Mouse (Mus musculus): Measurements from ENCODE around the gene Stip1. TPM values are rescaled to one million over a fixed set of nuclear protein-coding genes. Genes with fewer than 3 reads are reported as not detected.

The Stip1 gene
- polyA plus RNA-seq, 1 experiment from 2014 or later: 273 TPM

DNA sequence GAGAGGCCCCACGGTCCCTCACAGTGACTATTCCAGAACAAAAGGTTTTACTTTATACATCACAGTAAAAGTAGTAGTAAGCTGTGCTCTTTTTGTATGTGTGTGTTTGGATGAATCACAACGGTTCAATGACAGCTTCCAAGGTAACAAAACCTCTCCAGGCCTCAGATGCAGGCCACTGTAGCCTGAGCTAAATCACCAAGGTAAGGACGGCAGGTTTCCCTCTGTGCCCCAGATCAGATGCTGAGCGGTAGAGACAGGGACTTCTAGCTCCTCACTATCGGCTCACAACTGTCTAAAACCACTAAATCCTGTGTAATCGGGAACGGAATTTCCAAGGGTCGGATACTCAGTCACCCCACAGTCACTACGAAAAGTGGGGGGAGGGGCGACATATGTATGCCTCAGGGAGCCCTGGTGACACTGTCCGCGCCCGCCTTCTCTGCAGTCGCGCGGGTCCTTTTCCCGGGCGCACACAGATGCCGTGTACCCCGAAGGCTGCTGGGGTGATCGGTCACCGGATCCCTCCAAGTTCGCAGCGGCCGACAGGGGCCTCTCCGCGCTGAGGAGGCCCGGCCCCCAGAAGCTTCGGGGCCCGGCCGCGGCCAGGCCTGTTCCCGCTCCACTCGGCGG, 563 bp downstream of the Stip1 start:
- no peak for ATAC-seq

DNA sequence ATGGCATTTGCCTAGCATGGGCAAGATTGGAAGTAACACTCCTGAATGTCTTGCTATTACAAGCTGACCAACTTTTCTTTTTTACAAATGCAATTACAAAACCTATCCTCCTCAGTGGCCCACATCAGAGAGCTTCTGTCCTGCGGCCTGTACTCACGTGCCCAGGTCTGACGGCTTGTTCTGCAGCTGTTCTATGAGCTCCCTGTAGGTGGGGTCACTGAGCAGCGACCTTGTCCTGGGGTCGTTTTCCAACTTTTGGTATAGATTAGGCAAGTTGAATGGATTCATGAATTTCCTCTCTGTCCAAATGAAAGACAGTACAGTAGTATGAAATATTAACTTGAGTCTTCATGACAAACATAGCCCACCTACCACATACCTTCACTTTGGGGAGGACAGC, 5.8 kb downstream of the Stip1 start:
- Histone ChIP-seq H3K9ac (replicated peaks) (no peak overlapping the region), H3K4me1 (replicated peaks) (peaks cover 27% of the 10 kb centered on the region), H3K27ac (no peak overlapping the region), H3K36me3 (peaks cover 67% of the 10 kb centered on the region), H3K27me3 (no peaks in the 10 kb centered on the region), H3K4me2 (replicated peaks) (no peak overlapping the region), H3K4me3 (replicated peaks) (no peak overlapping the region), H3K9me3 (no peaks in the 10 kb centered on the region)
- no peak for ATAC-seq
- WGBS: 97% methylated on average over 5 of the region's 5 CpGs

More for the DNA sequence above, 563 bp downstream of the Stip1 start:
- H3K4me1 ChIP-seq (replicated peaks): peaks cover 33% of the 10 kb centered on the region
- peaks cover 16% of the 10 kb centered on the region for H3K36me3 ChIP-seq
- no peaks in the 10 kb centered on the region for H3K9me3 ChIP-seq
- H3K27me3 ChIP-seq: no peaks in the 10 kb centered on the region
- H3K4me3 ChIP-seq (replicated peaks): peak overlapping the region; percentile 95
- H3K27ac ChIP-seq: peak overlapping the region; percentile 92
- 2% methylated on average over 34 of the region's 35 CpGs for WGBS
- peak overlapping the region; percentile 96 for H3K9ac ChIP-seq (replicated peaks)
- peak overlapping the region; percentile 79 for H3K4me2 ChIP-seq (replicated peaks)

DNA sequence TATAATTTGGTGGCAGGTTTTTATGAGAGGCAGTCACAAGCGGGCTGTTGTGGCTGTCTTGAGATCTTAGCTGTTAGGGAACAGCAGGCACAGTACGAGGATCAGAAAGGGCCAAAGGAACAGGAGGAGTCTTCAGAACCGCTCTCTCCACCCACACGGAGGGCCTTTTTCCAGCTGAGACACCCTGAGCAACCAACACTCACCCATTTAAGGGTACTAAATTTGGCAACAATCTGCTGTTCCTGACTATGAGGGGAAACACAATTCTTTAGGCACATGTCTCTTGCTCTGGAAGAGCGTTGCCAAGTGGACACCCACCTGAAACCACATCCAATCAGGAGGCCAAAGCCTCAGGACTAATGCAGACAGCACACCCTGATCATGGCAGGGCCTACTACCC, 10.2 kb downstream of the Stip1 start:
- H3K36me3 ChIP-seq: peaks cover 98% of the 10 kb centered on the region
- no peaks in the 10 kb centered on the region for H3K9me3 ChIP-seq
- H3K27me3 ChIP-seq: no peaks in the 10 kb centered on the region
- H3K4me2 ChIP-seq (replicated peaks): no peak overlapping the region
- no peak overlapping the region for H3K4me3 ChIP-seq (replicated peaks)
- no peak for ATAC-seq
- WGBS: 97% methylated on average over 5 of the region's 5 CpGs
- H3K27ac ChIP-seq: no peak overlapping the region
- H3K9ac ChIP-seq (replicated peaks): no peak overlapping the region
- no peaks in the 10 kb centered on the region for H3K4me1 ChIP-seq (replicated peaks)

DNA sequence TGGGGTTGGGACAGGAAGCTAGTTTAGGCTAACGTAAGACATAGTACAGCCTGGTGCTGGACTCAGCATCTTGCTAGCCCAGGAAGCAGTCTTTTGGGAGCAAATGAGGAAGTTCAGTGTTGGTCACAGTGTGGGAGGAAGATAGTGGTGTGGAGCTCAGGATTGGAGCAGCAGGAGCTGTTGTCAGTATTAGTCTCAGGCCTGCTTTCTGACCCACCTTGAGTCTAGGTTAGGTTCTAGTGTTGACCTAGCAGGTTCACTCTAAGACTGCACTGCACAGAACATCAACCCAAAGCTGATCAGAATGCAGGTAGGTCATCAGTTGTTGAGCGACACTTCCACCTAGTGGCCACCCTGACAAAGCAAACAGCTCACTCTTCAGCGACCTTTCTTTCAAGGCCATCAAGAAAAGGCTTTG, 19.5 kb downstream of the Stip1 start:
- Histone ChIP-seq H3K9ac (replicated peaks) (no peak overlapping the region), H3K9me3 (no peaks in the 10 kb centered on the region), H3K4me2 (replicated peaks) (no peak overlapping the region), H3K27me3 (no peaks in the 10 kb centered on the region), H3K4me3 (replicated peaks) (no peak overlapping the region), H3K27ac (no peak overlapping the region), H3K4me1 (replicated peaks) (no peaks in the 10 kb centered on the region), H3K36me3 (peaks cover 88% of the 10 kb centered on the region)
- 45% methylated on average over 3 of the region's 3 CpGs for WGBS
- peak; percentile 70; the same call in 1 of the 2 replicates for ATAC-seq

DNA sequence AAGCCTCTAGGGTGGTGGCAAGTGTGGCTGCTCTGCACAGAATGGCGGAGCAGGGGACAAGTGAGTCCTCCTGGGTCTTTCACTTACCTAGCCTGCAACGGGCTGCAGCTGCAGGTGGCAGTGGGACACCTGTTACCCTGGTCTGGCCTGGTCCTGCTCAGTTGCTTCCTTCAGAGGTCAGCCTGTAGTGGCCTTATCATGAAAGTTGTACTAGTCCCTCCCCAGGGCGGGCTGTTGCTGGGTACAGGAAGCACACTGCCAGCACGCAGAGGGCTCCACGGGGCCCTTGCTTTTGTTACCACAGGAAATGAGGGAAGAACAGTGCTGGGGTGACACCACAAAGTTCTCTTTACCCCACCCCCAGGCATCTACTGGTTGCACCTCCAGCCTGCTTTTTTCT, 20.6 kb downstream of the Stip1 start, which contains the start of gene Fermt3:
Fermt3 (minus strand) TSS at position 279 of the 400 bp plus-strand sequence.
- 87% methylated on average over 5 of the region's 5 CpGs for WGBS
- no peak within 1 kb of the TSS for H3K9ac ChIP-seq (replicated peaks)
- H3K27ac ChIP-seq: no peak within 1 kb of the TSS
- H3K4me3 ChIP-seq (replicated peaks): no peak within 1 kb of the TSS
- peaks cover 78% of the 10 kb centered on the region for H3K36me3 ChIP-seq
- no peak for ATAC-seq
- H3K9me3 ChIP-seq: no peaks in the 10 kb centered on the region
- no peak within 1 kb of the TSS for H3K4me2 ChIP-seq (replicated peaks)
- H3K27me3 ChIP-seq: no peaks in the 10 kb centered on the region
- H3K4me1 ChIP-seq (replicated peaks): no peaks in the 10 kb centered on the region

DNA sequence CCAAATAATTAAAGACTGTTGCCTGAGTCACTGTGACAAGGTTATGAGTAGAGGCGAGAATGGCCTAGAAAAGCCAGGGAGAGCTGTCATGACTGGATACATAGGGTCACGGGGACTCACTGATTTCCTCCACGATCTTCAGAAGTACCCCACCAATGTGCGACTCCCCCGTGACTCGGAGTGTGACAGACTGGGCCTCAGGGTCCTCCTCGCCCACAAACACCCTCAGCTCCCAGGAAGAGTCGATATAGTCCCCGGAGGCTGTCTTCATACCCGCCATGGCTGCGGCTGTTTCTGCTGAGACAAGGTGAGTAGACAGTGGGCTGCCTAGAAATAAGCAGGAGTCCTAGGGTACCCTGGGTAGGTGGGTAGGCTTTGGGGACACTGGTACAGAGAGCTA, 21.2 kb downstream of the Stip1 start:
- Histone ChIP-seq H3K9ac (replicated peaks) (no peak overlapping the region), H3K27ac (no peak overlapping the region), H3K4me2 (replicated peaks) (no peak overlapping the region), H3K27me3 (no peaks in the 10 kb centered on the region), H3K36me3 (peaks cover 78% of the 10 kb centered on the region), H3K4me1 (replicated peaks) (no peaks in the 10 kb centered on the region), H3K9me3 (no peaks in the 10 kb centered on the region), H3K4me3 (replicated peaks) (no peak overlapping the region)
- ATAC-seq: no peak
- WGBS: 96% methylated on average over 11 of the region's 11 CpGs

DNA sequence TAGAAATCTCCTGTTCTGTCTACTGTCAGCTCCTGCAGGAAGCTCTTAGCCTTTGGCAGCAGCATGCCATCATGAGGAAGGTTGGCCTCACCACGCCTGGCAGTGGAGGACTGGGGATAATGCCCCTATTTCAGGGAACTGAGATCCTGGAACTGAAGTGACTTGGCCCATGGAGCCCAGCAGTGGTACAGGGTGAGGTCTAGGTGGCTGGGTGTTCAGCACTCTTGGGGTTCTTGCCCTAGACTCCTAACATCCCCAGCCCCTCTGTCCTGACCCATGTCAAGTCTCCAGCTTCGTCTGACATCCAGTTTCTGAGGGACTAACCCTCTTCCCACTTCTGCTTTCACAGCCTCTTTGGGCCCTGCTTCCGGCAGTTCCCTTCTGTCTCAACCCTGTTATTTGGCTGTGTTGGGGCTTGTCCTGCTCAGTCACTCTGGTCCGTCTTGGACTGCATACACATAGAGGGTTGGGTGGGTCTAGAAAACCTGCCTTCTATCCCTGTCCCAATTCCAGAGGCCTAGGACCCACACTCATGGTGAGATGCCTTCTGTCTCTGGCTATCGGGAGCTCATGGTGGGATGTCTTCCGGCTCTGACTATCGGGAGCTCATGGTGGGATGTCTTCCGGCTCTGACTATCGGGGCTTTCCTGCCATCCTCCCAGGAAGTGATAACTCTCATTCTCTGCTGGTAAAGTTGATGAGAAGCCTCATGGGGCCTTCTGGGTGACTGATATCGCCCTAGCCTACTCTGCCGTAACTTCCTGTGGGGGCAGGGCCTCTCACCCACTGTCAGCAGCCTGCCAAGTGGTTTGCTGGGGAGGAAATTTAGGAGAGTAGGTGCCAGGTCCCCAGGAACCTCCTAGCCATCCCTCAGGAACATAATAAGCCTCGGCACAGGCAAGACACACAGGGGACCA, 22.0 kb downstream of the Stip1 start:
- no peaks in the 10 kb centered on the region for H3K27me3 ChIP-seq
- H3K4me1 ChIP-seq (replicated peaks): no peaks in the 10 kb centered on the region
- no peak for ATAC-seq
- no peak overlapping the region for H3K4me2 ChIP-seq (replicated peaks)
- 92% methylated on average over 12 of the region's 12 CpGs for WGBS
- peaks cover 76% of the 10 kb centered on the region for H3K36me3 ChIP-seq
- no peak overlapping the region for H3K9ac ChIP-seq (replicated peaks)
- no peak overlapping the region for H3K4me3 ChIP-seq (replicated peaks)
- H3K27ac ChIP-seq: no peak overlapping the region
- H3K9me3 ChIP-seq: no peaks in the 10 kb centered on the region

DNA sequence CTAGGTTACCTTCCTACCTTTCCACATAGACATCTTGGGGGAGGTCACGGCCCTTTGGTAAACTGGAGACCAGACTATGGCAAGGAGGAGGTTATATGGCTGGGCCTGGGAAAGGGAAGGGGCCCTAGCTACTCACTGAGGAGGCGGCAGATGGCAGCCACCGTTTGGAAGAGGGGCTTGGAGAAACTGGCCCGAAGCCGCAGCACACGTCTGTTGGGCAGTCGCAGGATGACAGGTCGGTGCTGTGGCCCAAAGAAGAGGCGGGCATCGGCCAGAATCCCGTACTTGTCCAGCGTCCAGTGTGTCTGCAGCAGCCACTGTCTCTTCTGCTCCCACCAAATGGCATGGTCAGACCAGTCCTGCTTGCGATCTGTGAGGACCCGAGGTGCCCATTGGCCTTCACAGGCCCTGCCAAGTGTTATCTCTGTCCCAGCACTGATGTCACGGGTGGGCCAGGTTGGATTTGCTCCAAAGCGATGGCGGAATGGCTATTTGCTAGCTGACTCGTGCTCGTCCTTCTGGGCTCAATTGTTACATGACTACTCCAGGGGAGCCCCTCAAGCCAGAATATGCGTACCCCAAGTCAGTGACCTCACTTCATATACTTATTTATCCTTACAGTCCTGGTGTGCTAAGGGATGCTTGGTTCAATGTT, 25.2 kb downstream of the Stip1 start:
- no peak overlapping the region for H3K9ac ChIP-seq (replicated peaks)
- WGBS: 91% methylated on average over 20 of the region's 20 CpGs
- no peaks in the 10 kb centered on the region for H3K4me1 ChIP-seq (replicated peaks)
- no peaks in the 10 kb centered on the region for H3K9me3 ChIP-seq
- ATAC-seq: no peak
- no peak overlapping the region for H3K27ac ChIP-seq
- no peak overlapping the region for H3K4me3 ChIP-seq (replicated peaks)
- peaks cover 44% of the 10 kb centered on the region for H3K36me3 ChIP-seq
- H3K27me3 ChIP-seq: no peaks in the 10 kb centered on the region
- no peak overlapping the region for H3K4me2 ChIP-seq (replicated peaks)

DNA sequence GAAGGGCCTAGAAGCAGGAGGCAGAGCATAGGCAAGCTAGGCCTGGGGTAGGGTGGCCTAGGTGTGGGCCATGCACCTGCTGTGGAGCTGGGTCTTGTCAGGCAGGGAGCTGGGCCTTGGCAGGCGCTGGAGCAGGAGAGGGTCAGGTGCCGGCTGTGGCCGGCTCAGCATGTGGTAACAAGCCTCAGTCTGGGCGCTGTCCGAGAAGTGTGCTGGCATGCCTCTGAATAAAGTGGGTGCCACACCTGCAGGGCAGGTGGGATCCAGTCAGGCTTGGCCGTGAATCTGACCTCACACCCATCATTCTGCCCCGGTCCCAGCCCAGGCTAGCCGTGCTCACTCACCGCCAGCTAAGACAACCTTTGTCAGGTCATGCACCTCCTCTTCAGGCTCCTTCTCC, 25.8 kb downstream of the Stip1 start:
- no peaks in the 10 kb centered on the region for H3K9me3 ChIP-seq
- H3K4me3 ChIP-seq (replicated peaks): no peak overlapping the region
- H3K36me3 ChIP-seq: peaks cover 39% of the 10 kb centered on the region
- no peak overlapping the region for H3K27ac ChIP-seq
- H3K27me3 ChIP-seq: no peaks in the 10 kb centered on the region
- no peak overlapping the region for H3K9ac ChIP-seq (replicated peaks)
- 88% methylated on average over 9 of the region's 9 CpGs for WGBS
- ATAC-seq: no peak
- H3K4me1 ChIP-seq (replicated peaks): no peaks in the 10 kb centered on the region
- H3K4me2 ChIP-seq (replicated peaks): no peak overlapping the region

DNA sequence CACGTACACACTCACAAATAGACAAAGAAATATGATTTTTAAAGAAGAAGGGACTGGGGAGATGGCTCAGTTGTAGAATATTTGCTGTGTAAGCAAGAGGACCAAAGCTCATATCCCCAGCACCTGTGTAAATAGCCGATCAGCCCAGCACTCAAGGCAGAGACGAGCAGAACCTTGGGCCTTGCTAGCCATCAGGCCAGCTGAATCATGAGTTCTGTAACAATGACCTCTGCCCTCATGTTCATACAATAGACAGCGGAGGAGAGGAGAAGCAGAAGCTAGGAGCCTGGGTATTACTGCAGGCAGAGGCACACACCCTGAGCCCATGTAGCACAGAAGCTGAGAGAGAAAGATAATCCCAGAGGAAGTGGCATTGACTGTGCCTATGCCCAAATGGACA, 27.3 kb downstream of the Stip1 start:
- no peaks in the 10 kb centered on the region for H3K9me3 ChIP-seq
- H3K4me1 ChIP-seq (replicated peaks): no peaks in the 10 kb centered on the region
- H3K27me3 ChIP-seq: no peaks in the 10 kb centered on the region
- no peak overlapping the region for H3K4me3 ChIP-seq (replicated peaks)
- H3K27ac ChIP-seq: no peak overlapping the region
- no peak for ATAC-seq
- H3K4me2 ChIP-seq (replicated peaks): no peak overlapping the region
- H3K9ac ChIP-seq (replicated peaks): no peak overlapping the region
- H3K36me3 ChIP-seq: peaks cover 23% of the 10 kb centered on the region
- 84% methylated on average over 4 of the region's 4 CpGs for WGBS

DNA sequence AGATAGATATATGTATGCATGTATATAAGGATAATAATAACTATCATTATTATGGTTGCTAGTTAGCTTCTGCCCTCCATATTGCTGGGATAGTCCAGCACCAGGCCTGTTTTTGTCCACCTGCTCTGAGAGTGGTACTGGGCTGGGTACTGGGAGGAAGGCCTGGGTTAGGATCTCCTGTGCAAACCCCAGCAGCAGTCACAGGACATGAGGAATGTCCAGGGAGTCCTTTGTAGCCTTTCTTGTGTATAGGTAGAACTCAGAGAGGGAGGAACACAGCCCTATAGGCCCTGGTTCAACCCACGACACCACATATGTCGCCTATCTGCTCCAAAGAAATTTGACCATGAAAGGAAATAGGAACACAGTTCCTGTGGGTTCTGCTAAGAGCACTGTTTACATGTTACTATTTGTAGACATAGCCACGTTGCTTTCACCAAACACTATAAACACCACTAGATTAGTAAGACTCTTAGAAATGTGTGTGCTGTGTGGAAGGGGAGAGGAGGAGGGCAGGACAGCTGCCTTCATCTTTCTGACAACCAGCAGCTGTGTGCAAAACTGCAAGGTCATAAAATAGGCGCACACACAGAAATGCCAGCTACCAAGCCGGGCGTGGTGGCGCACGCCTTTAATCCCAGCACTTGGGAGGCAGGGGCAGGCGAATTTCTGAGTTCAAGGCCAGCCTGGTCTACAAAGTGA, 32.7 kb downstream of the Stip1 start:
- no peaks in the 10 kb centered on the region for H3K36me3 ChIP-seq

More for the DNA sequence above, 32.7 kb downstream of the Stip1 start:
- WGBS: 90% methylated on average over 9 of the region's 9 CpGs
- H3K4me3 ChIP-seq (replicated peaks): no peak overlapping the region
- H3K4me2 ChIP-seq (replicated peaks): no peak overlapping the region
- no peaks in the 10 kb centered on the region for H3K9me3 ChIP-seq
- H3K27ac ChIP-seq: no peak overlapping the region
- H3K4me1 ChIP-seq (replicated peaks): no peaks in the 10 kb centered on the region
- H3K27me3 ChIP-seq: no peaks in the 10 kb centered on the region
- ATAC-seq: no peak
- H3K9ac ChIP-seq (replicated peaks): no peak overlapping the region
